Mouse (Mus musculus) cerebellum, adult 11 months (tissue): ENCODE data around the gene Adar.

Source experiments
- DNase-seq: peaks from one replicate; pipeline ENCODE4 v3.0.0; 2022

The Adar gene

DNA sequence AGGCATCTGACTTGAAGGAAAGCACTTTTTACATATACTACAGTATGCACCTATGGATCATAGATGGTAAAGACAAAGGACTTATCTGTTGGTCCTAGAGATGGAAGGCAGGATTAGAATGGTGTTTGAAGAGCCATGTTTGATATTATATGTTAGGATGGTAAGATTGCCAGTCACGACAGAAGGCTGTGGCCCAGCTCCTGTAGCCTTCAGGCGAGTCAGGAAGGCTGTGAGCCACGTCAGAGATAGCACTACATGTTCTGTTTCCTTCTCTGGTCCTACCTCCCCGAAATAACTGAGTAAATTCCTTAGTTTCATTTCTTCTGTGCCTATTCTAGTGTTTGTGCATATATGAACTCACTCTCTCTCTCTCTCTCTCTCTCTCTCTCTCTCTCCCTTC lies 17.3 kb downstream of the Adar start:
- DNase-seq = no peak

GRCm38 (mm10) chr3:89738509-89738908 lies 23.7 kb downstream of the Adar start:
- no peak for DNase-seq

DNA sequence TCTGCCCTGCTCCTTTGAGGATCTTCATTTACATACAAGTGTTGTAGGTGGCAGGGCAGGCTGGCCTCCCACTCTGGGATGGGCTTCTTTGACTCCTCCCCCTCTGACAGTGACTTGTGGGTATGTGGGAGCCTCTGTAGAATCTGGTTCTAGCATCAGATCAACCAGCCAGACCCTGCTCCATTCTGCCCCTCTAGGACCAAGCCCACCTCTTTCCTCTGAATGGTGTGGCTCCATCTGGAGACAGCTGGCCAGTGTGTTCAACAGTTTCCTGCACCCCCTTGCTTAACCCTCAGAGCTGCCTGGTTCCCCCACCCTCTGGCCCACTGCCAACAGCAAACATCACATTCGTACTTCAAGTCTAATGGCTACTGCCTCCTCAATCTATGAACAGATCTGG lies 37.5 kb downstream of the Adar start:
- no peak for DNase-seq

DNA sequence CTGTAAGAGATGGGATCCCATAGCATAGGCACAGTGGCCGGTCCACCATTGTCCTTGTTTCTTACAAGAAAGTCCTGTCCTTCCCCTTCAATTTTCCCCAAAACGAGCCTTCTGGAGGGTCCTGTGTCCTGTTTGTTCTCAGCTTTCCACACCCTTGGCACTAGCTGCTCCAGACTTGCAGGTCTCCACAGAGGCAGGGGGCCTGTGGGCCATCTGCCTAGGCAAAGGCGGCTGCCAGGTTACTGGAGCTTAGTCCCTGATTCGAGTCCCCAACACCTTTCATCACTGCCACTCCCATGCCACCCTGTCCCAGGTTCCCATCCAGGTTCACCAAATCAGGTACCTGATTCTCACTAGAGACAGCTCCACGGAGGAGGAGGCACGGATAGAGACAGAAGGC lies 40.5 kb downstream of the Adar start:
- peak; percentile 42 for DNase-seq

GRCm38 (mm10) chr3:89757851-89758250 lies 43.0 kb downstream of the Adar start:
- peak; percentile 30 for DNase-seq

DNA sequence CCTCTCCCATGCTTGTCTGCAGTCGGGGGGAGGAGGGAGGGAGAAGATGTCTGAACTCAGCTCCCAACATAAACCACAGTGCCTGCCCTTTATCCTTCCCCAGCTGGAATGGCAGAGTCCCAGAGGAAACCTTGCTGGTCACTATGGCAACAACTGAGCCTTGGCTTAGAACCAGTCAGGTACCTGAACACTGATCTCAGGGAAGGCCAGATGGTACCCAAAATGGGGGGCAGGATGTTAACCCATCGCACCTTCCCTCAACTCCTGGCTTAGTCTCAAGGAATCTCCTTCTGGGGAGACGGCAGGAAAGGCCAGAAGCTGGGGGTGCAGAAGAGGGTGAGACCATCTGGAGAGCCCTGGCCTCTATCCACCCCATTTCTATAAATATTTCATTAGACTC lies 45.0 kb downstream of the Adar start:
- DNase-seq = peak; percentile 84

GRCm38 (mm10) chr3:89764119-89764724 lies 49.4 kb downstream of the Adar start, which contains the start of gene Chrnb2:
Chrnb2 (minus strand) TSS chr3:89764632.
- peak; percentile 55 for DNase-seq

DNA sequence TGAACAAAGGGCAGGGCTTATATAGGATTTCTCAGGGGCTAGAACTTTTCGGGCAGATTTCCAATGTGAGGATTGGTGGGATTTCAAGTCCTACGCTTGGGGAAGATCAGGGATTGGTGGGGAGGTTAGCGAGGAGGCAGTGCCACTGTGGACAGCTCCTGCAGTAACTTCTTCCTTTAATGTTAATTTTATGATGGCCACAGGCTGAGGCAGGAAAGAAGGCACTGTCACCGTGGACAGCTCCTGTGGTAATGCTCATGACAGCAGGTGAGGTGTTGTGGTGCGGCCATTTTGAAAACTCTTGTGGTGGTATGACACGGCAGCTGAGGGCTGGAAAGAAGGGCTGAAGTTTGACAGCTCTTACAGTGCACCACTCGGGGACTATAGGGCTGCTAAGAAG lies 54.8 kb downstream of the Adar start:
- no peak for DNase-seq

DNA sequence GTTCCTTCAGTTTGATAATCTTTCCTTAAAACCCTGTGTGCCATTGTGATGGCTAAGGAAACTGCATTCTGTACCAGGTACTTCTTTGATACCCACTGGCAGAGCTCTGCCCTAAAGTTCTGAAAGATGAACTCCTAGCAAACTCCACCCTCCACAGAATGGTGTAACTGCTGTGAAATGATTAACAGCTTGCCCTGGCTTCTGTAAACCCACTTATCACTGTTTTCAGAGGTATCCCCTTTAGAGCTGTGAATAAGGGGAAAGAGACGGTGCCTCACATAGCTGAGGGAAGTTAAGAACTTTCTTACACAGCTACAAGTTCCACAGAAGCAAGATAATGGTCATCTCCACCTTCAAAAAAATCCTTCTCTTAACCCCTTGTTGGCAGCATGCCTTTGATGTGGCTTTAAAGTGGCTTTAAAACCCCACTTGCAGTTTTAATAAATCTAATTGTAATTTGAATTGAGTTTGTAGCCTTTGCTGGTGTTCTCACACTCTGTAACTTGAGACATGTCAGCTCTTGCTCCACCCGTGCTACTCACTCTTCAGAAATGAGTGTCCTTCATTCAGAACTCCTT lies 55.7 kb downstream of the Adar start:
- DNase-seq = no peak

GRCm38 (mm10) chr3:89772588-89772967 lies 57.8 kb downstream of the Adar start:
- DNase-seq = peak; percentile 86

GRCm38 (mm10) chr3:89772968-89773709 lies 58.3 kb downstream of the Adar start, which contains the start of gene Ube2q1:
Ube2q1 (plus strand) TSS chr3:89773616.
- peak; percentile 97 for DNase-seq

DNA sequence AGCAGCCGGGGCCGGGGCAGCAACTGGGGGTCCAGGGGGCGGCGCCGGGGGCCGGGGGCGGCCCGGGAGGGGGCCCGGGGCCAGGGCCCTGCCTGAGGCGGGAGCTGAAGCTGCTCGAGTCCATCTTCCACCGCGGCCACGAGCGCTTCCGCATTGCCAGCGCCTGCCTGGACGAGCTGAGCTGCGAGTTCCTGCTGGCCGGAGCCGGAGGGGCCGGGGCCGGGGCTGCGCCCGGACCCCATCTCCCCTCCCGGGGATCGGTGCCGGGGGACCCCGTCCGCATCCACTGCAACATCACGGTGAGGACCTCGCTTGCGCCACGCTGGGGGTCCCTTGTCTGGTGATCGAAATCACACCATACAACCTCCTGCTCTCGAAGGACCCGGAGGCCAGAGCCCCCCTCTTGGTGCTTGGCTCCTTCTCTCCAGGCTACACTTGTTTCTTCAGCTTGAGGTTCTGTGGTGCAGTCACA lies 59.0 kb downstream of the Adar start:
- peak; percentile 55 for DNase-seq

- no peak for DNase-seq
These were observed 59.6 kb downstream of the Adar start for GRCm38 (mm10) chr3:89774236-89774960.

DNA sequence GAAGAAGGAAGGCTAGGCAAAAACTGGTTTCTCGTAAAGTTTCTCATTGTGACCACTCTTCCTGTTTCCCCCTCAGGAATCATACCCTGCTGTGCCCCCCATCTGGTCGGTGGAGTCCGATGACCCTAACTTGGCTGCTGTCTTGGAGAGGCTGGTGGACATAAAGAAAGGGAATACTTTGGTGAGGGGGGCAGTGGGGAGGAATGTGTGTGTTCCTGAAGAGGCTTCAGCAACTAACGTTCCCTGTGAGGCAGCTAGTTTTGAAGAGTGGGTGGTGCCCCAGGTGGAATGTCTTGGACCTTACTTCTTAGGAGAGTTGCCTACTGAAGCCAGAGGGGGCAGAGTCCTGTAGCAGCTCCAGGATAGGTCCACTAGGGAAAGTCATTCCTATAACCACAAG lies 61.2 kb downstream of the Adar start:
- no peak for DNase-seq

DNA sequence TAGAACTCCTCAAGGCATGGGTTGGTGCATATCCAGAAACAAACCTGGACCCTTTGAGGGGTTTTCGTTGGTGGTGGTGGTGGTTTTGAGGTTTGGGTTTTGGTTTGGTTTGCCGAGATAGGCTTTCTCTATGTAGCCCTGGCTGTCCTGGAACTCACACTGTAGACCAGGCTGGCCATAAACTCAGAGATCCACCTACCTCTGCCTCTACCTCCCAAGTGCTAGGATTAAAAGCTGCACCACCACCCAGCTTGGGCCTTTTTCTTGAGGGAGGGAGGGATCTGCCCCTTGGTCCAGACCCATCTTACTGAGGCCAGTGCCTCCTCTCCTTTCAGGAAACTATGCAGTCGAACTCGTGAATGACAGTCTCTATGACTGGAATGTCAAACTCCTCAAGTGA lies 65.3 kb downstream of the Adar start:
- no peak for DNase-seq

GRCm38 (mm10) chr3:89781640-89782039 lies 66.8 kb downstream of the Adar start:
- no peak for DNase-seq

- DNase-seq = peak; percentile 62
These were observed 70.3 kb downstream of the Adar start for GRCm38 (mm10) chr3:89784991-89785753.

GRCm38 (mm10) chr3:89786275-89786674 lies 71.5 kb downstream of the Adar start:
- no peak for DNase-seq

- DNase-seq = no peak
These were observed 74.0 kb downstream of the Adar start for GRCm38 (mm10) chr3:89788680-89789352.

- DNase-seq = no peak
These were observed 79.8 kb downstream of the Adar start for GRCm38 (mm10) chr3:89794616-89795015.

- DNase-seq = no peak
These were observed 80.9 kb downstream of the Adar start for GRCm38 (mm10) chr3:89795746-89796145.

DNA sequence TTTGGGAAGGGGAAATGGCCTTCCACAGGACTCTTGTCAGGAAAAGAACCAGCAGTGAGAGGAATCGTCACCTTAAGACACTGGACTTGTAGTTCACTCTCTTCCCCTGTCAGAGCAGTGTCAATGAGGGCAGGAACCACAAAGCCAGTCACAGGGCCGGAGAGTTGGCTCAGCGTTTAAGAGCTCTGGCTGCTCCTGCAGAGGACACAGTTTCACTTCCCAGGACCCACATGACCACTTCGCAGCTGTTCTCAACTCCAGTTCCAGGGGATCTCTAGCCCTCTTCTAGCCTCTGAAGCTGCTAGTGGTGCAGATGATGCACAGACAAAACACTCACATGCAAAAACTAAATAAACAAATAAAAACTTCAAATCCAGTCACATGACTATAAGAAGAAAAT lies 81.5 kb downstream of the Adar start:
- no peak for DNase-seq
